Mouse (Mus musculus) layer of hippocampus, postnatal 25 days (tissue): ENCODE measurements around the gene Sik1. TPM values are rescaled to one million over a fixed set of nuclear protein-coding genes. Genes with fewer than 3 reads are reported as not detected.

Experiments
- DNase-seq, 2 experiments: peaks; one replicate each; pipeline ENCODE4 v3.0.0; 2022; ENCODE audit warnings: mixed read lengths in 2 of 2, low spot score in 1 of 2; ENCODE audit errors: extremely low spot score in 1 of 2
- total RNA-seq, 2 experiments: library from RNA; stranded (reverse); gene quantifications; 2 replicates each; pipeline ENCODE4 v1.2.3; 2021

The Sik1 gene
- total RNA-seq, 2 experiments from 2014 or later = 11.7 to 14.6 TPM

DNA sequence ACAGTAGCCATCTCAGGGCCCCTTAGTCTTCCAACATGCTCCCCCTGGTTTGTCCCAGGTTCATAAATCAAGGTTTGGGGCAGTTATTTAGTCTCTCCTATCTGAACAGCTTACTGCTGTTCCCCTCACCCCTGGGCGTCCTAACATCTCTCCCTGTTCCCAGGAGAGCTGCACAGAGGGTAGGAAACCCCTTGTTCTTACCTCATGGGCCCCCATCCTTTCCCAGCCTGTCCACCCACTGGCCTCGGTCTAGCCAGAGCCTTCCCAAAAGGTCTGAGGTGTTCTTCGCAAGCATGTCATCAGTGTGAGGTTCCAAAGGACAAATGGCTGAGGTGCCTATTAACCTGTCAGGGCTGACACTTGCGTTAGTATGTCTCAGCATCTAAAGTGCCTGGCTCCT lies 1.6 kb upstream of the Sik1 start:
- no peak for DNase-seq

DNA sequence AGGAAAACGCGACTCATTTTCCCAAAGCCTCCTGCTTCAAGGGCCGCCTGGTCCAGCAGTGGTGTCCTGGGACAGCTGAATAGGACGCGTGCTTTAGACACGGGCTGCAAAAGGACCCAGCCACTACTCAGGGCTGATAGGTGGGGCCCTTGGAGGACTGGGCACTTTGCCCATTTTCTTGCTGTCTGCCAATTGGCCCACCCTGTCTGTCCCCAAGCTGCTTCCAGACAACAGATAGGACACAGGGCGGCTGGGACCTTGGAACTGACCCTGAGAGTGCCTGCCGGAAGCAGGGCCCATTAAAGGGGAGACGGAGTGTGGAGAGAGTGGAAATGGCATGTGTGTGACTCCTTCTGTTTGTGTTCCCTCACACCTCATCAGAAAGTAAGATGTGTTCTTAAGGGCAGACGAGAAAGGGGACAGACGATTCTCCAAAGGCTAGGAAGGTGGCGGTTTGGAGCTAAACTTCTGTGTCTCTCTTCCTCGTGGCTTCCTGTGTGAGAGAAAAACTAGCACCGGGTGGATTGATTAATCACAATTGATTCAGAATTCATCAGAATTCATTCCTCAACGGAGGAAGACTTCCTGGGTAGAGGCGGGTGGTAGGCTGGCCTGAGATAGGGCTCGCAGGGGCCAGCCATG lies 1.0 kb upstream of the Sik1 start:
- DNase-seq = peak; percentile 35 to 44

DNA sequence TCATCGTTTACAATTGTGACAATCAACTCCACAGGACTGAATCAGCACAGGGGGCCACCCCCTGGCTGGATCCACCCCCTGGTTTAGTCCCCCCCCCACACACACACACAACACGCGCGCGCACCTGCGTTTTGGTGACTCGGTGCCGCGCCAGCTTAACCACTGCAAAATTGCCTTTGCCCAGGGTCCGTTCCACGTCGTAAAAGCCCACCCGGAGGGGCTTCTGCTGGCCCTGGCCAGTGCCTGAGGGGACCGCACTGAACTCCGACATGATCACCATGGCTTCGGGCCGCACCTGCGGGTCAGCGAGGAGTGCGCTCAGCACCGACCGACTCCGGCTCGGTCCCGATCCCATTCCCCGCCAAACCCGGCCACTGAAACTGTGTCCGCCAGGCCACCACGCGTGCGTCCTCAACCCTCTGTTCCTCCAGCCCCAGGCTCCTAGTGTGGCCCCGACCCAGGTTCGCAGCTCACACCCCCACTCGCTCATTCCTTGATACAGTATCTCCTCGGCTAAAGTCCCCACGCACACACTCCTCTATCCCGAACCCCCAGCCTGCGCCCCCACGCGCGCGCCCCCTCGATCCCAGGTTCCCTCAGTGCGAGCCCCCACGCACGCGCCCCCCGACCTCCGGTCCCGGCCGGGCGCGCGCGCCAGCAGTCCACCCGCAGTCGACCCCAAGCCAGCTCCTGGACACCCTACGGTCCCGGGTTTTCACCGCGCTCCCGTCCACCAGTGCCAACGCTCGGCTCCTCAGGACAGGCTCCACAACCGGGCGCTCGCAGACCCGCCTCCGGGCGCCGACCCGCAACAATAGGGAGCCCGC lies 621 bp downstream of the Sik1 start:
- DNase-seq = peak; percentile 14 to 22

DNA sequence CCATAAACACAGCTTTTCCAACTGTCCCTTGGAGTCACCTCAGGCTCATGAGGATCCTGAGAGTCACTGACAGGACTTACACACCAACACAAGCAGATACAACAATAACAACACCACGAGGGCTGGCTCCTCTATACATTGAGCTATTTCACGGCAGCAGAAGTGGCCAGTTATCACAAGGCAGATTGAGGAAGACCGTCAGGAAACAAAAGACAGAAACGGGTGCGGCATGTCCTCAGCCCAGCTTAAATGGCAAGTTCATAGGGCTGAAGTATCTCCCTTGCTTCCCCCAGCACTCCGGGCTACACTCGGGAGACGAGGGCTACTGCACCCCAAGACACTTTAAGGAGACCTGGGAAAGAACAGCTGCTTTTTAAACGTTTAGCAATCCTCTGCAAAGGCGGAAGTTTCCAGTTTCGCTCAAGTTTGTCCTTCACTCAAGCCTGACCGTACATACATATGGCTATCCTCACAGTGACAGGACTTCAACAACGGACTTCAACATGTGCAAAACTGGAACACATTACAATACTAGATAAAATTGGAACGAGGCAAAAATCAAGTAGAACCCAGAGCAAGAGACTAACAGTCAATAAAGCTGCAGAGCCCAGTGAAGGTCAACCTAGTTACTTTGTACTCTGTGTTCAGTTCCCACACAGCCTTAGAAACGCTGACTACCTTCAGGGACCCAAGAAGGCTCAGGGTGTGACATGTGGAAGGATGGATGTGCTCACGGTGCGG lies 2.0 kb downstream of the Sik1 start:
- no peak for DNase-seq

DNA sequence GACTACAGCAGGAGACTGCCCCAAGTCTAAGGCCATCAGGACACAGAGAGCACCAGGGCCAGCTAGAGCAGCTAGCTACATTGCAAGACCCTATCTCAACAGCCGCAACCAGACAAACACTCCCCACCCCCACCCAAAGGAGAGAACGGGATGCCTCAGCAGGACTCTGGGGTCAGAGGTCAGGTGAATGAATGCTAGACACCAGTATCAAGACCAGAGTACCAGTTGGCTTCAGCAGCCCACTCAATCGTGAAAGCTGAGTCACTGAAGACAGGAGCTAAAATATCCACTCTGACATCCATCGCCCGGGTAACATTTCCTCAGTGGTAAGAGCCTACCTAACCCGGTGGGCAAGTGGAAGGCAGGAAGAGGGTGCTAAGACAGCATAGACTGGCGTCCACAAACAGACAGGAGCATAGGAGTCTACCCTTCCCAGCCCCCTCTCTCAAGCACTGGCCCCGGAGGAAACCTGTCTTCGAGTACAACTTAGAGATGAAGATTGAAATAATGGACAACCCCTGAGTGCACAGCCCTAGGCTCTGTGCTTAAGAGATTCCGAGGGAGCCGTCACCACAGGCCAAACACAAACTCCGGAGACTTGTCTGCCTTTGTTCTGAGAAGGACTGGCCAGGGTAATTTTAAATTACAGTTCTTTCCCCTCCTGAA lies 2.7 kb downstream of the Sik1 start:
- no peak for DNase-seq

DNA sequence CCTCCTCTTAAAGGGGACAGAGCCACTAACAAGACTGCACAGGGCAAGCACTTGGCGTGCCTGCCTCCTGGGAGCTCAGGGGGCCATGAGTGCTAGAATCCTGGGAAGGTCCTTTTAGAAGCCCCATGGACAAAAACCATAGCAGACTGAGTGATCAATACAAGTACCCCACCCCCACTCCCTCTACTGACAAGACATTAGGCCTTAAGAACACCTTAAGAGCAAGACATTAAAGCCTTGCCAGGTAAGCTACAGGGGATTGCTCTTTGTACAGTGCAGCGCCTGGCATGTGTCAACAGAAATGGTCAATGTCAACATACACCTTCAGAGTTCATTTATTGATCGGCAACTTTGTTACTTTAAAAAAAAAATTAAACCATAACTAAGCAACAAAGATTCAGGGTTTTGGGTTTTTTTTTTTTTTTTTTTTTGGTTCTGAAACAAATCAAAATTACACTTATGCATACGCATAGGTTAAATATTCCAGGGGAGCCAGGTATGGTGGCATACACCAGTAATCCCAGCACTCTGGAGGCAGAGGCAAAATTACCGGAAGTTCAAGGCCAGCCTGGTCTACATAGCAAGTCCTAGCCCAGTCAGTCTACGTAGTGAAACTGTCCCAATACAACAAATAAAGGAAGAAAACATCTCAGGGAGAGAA lies 3.7 kb downstream of the Sik1 start:
- no peak for DNase-seq

DNA sequence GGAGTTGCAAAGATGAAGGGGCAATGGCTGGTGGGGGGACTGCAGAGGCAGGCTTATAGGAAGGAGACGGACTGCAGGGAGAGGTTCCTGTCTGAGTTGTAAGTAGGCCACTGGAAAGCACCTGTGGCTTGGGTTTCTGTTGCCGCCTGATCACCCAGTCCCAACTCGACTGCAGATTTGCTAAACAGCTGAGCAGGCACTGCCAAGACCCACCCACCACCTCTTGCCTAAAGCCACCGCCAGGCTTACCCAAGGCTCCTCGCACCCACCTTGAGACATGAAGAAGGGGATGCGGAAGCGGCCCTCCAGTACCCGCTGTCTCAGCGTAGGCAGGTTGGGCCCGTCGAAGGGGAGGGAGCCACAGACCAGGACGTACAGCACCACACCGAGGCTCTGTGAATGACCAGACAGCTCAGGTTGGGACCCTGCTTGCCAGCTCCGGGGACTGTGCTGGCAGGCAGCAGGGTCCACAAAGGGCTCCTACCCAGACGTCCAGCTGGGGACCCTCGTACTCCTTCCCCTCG lies 5.1 kb downstream of the Sik1 start:
- DNase-seq = no peak

DNA sequence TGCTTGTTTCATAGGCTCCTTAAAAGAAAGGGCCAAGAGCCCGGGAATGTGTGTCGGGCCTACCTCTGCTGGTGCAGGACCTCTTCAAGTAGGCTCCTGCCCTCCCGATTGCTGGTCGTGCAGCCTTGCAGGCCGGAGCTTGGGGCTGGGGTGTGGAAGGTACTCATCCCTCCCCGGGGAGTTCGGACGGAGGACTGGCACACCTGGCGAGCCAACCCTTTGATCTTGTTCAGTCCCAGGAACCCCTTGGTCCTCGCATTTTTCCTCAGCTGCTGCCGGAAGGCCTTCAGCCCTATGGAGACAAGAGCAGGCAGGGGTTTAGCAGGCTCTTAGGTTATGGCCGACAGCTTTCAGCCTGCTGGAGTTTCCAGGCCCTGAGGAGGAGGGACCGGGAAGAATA lies 8.6 kb downstream of the Sik1 start:
- DNase-seq = no peak

DNA sequence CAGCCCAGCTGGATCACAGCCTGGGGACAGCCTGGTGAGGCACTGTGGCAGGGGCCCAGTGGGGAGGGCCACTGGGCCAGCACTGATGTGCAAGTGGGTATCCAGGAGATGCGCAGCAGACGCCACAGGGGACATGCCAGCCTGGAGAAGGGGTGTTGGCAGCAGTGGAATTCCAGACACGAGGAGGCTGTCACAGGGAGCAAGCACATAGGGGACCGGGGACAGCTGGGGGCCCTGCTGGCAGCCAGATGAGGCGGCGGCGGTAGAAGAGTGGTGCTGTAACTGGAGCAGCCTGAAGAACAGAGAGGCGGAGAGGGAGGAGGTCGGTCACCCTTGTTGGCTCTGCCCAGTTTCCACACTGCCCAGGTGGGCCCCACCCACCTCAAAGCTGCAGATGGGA lies 9.3 kb downstream of the Sik1 start:
- no peak for DNase-seq

DNA sequence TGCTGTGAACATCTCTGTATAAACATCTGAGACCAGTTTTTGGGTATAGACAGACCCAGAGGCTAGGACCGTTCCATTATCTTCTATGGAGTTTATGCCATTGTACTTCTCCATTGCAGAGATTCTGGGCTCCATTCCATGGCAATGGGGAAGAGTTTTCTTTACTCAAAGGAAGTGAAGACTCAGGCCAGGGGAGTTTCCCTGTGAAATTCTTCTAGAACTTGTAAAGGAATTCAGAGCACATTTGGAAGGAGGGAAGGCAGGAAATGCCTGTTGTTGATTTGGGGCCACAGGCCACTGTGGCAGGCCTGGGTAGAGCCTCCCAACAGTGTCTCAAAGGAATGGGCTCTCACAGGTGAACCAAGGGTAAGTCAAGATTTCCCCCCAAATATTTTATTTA lies 11.7 kb downstream of the Sik1 start:
- no peak for DNase-seq

DNA sequence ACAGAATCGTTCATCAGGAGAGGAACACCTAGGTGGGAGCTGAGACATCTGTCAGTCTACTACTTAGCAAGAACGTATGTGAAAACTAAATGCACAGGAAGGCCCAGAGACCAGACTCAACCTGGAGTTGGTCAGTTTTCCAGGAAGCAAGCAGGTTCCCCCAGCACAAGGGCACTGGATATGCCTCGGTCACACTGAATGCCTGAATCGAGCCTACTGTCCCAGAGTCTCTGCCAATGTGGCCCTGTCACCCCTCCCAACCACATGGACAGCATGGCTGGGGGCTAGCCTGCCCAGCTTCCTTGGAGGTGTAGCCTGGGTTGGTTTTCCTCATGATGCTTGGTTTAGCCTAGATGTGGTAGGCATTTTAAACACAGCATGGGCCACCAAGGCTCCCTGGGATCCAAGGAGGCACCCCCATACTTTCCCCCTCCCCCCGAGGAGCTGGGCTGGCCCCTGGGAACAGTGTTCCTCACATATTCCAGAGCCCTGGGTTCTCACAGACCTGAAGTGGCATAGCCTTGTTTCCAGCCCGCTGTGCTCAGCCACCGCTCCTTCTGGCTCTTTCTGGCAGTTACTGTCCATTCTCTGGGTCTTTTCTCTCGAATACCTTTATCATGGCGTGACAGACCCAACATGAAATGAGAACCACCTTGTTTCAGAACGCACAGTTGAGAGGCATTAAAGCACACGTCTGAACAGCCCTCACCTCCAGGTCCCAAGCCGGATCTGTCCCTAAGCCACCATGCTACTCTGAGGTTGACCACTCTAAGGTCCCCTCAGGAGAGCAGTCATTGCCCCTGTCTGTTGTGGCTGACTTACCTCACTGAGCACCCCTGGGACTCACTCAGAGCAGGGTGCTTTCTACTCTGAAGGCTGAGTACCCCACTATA lies 12.4 kb downstream of the Sik1 start:
- no peak for DNase-seq

DNA sequence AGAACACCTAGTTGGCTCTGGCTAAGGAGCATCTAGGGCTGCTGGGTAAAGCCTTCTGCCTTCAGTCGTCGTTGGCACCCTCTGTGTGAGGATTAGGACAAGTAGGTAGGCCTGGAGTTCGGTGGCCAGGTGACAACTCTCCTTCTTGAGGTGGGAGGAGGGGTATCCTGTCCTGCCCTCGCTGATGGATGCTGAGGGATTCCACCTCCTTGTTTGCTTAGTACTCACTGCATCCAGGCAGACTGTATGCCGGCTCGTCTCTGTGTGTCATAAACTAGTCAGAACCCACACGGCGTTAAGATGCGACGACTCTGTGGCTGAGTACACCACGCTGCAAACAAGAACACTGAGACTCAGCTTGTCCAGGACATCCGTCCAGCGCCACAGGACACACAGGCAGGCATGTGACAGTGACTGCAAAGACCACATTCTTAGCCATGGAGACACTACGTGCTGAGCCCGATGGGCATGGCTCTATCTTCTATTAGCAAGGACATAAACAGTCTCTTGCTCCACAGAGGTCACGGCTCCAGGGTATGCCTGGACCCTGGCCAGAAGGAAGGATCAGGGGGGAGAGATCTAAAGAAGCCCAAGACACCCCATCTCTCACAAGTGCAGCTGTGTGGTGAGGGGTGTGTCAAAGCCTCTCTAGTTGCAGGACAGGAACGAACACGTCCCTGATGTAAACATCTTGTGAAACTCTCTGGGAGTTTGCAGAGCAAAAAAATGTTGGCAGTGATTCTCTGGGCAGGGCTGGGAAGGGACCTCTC lies 13.6 kb downstream of the Sik1 start:
- DNase-seq = no peak

DNA sequence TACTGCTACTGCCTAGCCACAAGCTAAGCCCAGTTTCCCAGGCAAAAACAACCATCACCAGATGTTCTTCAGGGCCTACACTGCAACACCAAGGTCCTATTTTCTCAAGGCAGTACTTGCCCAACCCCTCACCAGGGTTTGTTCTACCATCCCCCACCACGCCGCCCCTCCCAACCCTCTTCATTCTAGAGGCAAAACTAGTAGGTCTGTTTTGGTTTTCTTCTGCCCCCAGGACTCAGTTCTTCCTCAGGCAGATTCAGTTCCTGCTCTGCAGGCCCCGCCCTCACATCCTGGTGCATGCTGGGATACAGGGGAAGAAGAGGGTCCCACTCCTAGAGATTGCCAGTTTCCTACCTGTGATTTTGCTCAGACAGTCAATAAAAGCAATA lies 14.2 kb downstream of the Sik1 start:
- DNase-seq = no peak

DNA sequence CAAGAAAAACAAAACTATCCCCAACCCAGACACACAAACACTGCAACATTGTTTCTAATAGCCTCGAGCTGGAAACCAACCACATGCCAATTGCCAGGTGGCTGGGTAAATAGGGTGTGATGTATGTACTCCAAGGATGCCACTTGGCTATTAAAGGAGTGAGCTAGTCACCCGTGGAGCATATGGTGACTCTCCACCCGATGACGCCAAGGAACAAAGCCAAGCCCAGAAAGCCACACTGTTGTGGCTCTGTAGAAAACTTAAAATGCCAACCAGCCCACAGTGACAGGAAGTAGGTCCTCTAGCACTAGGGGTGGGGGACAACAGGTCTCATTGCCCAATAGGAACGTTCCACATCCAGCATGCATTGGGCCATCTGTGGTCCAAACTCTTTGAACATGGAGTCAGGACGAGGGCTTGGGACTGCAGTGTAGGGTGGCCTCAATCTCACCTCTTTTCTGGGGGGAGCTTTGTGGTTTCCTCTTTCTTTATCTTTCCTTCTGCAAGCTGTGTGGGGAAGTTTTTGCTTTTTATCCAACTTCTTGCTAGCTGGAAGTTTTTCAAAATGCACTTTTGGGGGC lies 15.1 kb downstream of the Sik1 start:
- DNase-seq = no peak

DNA sequence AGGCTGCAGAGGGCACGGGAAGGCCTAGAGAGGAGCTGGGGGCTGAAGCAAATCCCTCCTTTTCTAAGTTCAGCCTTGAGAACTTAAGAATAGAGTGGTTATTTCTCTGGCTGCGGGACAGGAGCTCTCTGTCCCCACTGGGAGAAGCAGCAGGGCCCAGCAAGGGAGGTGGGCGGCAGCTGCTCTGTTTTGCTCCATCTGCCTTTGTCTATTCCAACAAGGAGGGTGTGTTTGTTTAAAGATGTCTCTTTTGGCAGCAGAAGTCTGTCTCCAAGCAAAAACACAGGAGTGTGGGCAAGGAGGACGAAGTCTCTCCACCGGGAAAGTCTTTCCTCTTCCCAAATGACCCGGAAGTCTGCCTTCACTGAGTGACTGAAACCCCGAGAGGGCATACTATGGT lies 18.8 kb downstream of the Sik1 start:
- DNase-seq = no peak

DNA sequence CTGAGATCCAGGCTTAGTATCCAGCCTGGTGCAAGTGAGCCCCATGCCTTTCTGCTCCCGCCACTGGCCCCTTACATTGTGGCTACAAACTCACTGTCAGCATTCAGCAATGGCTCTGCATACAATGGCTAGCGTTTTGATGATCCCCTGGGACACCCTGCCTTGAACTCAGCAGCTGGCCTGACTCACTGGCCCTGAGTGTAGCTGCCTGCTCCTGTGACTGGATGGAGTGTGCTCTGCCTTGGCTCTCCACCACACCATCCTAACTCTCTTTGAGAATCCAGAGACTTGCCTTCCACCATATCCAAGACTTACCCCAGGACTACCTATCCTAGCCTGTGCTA lies 19.4 kb downstream of the Sik1 start:
- no peak for DNase-seq

DNA sequence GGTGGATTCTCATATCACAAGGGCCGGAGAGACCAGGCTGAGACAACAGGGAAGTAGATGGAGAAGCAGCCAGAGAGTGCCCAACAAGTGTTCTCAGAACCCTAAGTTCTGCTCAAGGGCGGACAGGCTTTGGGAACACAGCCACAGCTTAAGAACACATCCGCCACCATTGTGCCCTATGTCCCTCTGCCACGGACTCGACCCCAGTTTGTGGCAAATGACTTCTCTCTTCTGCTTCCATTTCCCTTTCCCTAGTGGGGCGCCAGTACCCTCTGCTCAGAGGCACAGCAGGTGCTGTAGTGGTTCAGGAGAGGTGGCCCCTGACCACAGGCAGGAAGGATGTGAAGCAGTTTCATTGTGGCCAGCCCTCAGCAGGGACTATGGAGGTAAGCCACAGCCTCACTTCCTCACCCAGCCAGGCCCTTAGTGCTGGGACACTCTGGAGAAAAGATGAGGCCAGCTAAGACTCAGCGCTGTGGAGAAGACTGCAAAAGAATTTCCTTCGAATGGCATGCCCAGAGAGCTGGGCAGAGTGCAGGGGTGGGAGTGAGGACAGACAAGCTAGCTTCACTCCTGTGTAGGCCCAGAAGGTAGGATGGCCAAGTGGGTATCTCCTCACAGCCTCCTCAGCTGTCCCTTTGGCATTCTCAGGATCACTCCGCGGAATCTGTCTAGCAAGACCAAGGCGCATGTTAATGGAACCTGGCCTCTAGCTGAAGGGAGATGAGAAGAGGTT lies 19.9 kb downstream of the Sik1 start:
- DNase-seq = no peak
